Mouse (Mus musculus) olfactory bulb, adult 2 months (tissue): ENCODE results near the gene Spa17.

ENCODE experiments used
- CTCF ChIP-seq: fragments of 200-500 bp; IDR thresholded peaks from 2 replicates; pipeline ENCODE4 v1.5.1; 2012; ENCODE audit warnings: low read depth, mild to moderate bottlenecking, low read length, moderate library complexity; ENCODE audit not compliant: insufficient read depth
- POLR2A ChIP-seq: fragments of 200-500 bp; IDR thresholded peaks from 2 replicates; pipeline ENCODE4 v1.6.1; 2012; ENCODE audit warnings: mild to moderate bottlenecking, low read depth, low read length, moderate library complexity; ENCODE audit not compliant: insufficient read depth

DNA sequence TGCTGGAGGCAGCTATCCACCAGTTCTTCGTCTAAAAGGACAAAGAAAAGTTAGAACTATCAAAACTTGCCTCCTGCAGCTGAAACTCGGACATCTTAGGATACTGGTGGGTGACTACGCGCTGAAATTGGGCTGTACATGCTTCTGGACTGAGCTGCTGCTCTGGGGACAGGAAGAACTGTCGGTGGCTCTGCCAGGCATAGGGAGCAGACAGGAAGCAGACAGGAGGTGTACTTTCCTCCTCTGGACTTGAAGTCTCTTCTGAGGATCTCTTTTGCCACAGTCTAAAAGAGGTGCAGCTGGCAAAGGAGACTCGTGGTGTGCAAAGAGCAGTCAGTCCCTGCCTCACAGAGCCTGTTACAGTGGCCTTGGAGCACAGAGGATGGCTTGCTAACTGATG, 20.9 kb downstream of the Spa17 start:
- no peak for TF ChIP-seq CTCF
- no peak for TF ChIP-seq POLR2A
